Mouse (Mus musculus) liver, adult 2 months (tissue): ENCODE results near the gene Ddx23. TPM values are rescaled to one million over a fixed set of nuclear protein-coding genes. Genes with fewer than 3 reads are reported as not detected.

Experiments used
- DNase-seq: peaks from one replicate; pipeline ENCODE4 v3.0.0-alpha.2; 2011; ENCODE audit warnings: low read depth, low spot score; ENCODE audit errors: extremely low read depth
- H3K27ac ChIP-seq: fragments of 200-500 bp; replicated peaks from 2 replicates; pipeline ENCODE4 v1.5.1; 2012; ENCODE audit warnings: low read depth, mild to moderate bottlenecking, control low read depth, inconsistent platforms, low read length; ENCODE audit not compliant: insufficient read depth
- H3K27me3 ChIP-seq: fragments of 200-500 bp; 2 replicates; pipeline ENCODE4 v1.6.1; 2012; ENCODE audit warnings: mild to moderate bottlenecking, moderate library complexity, low read length, inconsistent platforms; ENCODE audit not compliant: control insufficient read depth, insufficient read depth
- H3K36me3 ChIP-seq: fragments of 200-500 bp; 2 replicates; pipeline ENCODE4 v1.6.1; 2012; ENCODE audit warnings: low read length, inconsistent platforms; ENCODE audit not compliant: control insufficient read depth, insufficient read depth
- H3K4me1 ChIP-seq: fragments of 200-500 bp; 2 replicates; pipeline ENCODE4 v1.6.1; 2011; ENCODE audit warnings: low read length; ENCODE audit not compliant: control insufficient read depth, insufficient read depth
- H3K4me3 ChIP-seq: fragments of 200-500 bp; 2 replicates; pipeline ENCODE4 v1.5.1; 2011; ENCODE audit warnings: low read depth, mild to moderate bottlenecking, control low read depth, low read length, moderate library complexity; ENCODE audit not compliant: insufficient read depth
- H3K79me2 ChIP-seq: fragments of 200-500 bp; 2 replicates; pipeline ENCODE4 v1.6.1; 2012; ENCODE audit warnings: inconsistent platforms, mild to moderate bottlenecking, low read length, moderate library complexity; ENCODE audit not compliant: control insufficient read depth, insufficient read depth
- H3K9ac ChIP-seq: fragments of 200-500 bp; 2 replicates; pipeline ENCODE4 v1.6.1; 2012; ENCODE audit warnings: low read depth, mild to moderate bottlenecking, control low read depth, inconsistent platforms, low read length
- CTCF ChIP-seq: fragments of 200-500 bp; IDR thresholded peaks from 2 replicates; pipeline ENCODE4 v1.5.1; 2011; ENCODE audit warnings: low read depth, low read length, control low read depth
- POLR2A ChIP-seq: fragments of 200-500 bp; IDR thresholded peaks from 2 replicates; pipeline ENCODE4 v1.6.1; 2011; ENCODE audit warnings: low read length, control low read depth; ENCODE audit not compliant: insufficient read depth; ENCODE audit errors: extremely low read depth
- WGBS: fragments of 180-500 bp; shearing (Covaris S2); methylation state at CpG from one replicate; pipeline ENCODE4 v1.1.7; 2018; 5-methylcytosine and 5-hydroxymethylcytosine counted together
- polyA plus RNA-seq: library from polyadenylated mRNA; depleted of rRNA; stranded (reverse); fragments of >200 nt; gene quantifications from 2 replicates; pipeline ENCODE4 v1.2.3, GENCODE M21; 2012
- total RNA-seq: library from RNA; depleted of rRNA; stranded (reverse); fragments of >200 nt; gene quantifications from 2 replicates; pipeline ENCODE4 v1.2.3, GENCODE M21; 2014

Ddx23 gene
- total and polyA plus RNA-seq, 2 experiments: 18.8 to 27.6 TPM

- 50% methylated on average over 8 of the region's 8 CpGs for WGBS
- no peak overlapping the region for H3K9ac ChIP-seq
- 0 out of 2 replicates have a peak, but pooled peaks cover 2% of the 10 kb centered on the region for H3K27me3 ChIP-seq
- H3K4me3 ChIP-seq: no peak overlapping the region
- TF ChIP-seq CTCF (no peak), POLR2A (no peak)
- H3K79me2 ChIP-seq: no peaks in the 10 kb centered on the region
- H3K36me3 ChIP-seq: no peaks in the 10 kb centered on the region
- no peak for DNase-seq
- peaks cover 17% of the 10 kb centered on the region for H3K4me1 ChIP-seq
- H3K27ac ChIP-seq: peak overlapping the region; percentile 12; the same call in 1 of the 2 replicates
Observed at GRCm38 (mm10) chr15:98696216-98696615, 33.5 kb upstream of the Ddx23 start.

DNA sequence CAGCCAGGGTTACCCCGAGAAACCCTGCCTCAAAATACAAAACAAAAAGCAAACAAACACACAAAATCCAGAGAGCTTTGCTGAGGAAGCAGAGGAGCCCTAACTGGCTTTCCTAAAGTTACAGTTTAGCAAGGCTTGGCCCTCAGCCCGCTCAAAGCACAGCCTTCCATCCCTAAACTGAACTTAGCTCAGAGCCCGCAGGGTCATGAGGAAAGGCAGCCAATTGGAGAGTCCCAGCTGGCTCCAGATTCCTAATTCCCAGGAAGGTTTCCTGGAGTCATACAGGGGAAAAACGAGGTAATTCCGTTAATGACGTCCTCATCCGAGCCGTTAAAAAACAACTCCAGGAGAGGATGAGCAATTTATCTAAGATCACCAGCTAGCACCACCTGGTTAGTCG is 33.0 kb upstream of the Ddx23 start:
- H3K27ac ChIP-seq: peak overlapping the region; percentile 12; the same call in 1 of the 2 replicates
- peak; percentile 99 for DNase-seq
- H3K36me3 ChIP-seq: no peaks in the 10 kb centered on the region
- no peaks in the 10 kb centered on the region for H3K79me2 ChIP-seq
- 0 out of 2 replicates have a peak, but pooled peaks cover 2% of the 10 kb centered on the region for H3K27me3 ChIP-seq
- TF ChIP-seq POLR2A (no peak), CTCF (no peak)
- 7% methylated on average over 9 of the region's 9 CpGs for WGBS
- H3K4me1 ChIP-seq: peaks cover 17% of the 10 kb centered on the region
- no peak overlapping the region for H3K9ac ChIP-seq
- H3K4me3 ChIP-seq: no peak overlapping the region

DNA sequence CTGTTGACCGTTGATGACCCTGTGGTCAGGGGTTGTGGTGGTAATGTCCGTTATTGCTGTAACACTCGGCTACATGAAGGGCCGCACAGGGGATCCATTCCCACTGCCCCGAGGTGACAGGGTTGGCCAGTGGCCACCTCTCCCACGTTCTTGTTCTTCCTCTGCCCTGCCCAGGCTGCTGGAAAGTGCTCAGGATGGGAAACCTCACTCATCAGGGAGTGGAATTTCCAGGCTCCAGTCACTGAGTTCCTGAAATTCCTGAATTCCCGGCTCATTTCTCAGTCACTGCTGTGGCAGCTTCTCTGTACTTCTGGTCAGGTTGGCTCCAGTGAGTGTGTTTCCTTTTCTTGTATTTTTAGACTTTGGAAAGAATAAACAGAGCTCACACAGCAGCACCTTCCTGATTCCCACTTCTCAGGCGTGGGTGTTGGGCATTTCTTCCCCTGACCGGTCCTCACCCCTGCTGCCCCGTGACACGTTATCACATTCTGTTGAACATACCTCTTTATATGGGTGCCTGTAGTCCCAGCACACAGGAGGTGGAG is 29.5 kb upstream of the Ddx23 start:
- peak; percentile 69 for DNase-seq
- H3K27ac ChIP-seq: peak overlapping the region; percentile 49

GRCm38 (mm10) chr15:98691486-98692147 is 28.9 kb upstream of the Ddx23 start:
- Histone ChIP-seq H3K4me1 (peaks cover 14% of the 10 kb centered on the region), H3K27ac (no peak overlapping the region), H3K4me3 (no peak overlapping the region), H3K36me3 (no peaks in the 10 kb centered on the region), H3K27me3 (no peaks in the 10 kb centered on the region), H3K79me2 (no peaks in the 10 kb centered on the region), H3K9ac (no peak overlapping the region)
- no peak for DNase-seq
- WGBS: 91% methylated on average over 7 of the region's 7 CpGs
- TF ChIP-seq POLR2A: no peak

More for the DNA sequence above, 29.5 kb upstream of the Ddx23 start:
- TF ChIP-seq CTCF (no peak), POLR2A (no peak)
- Histone ChIP-seq H3K36me3 (no peaks in the 10 kb centered on the region), H3K4me3 (no peak overlapping the region), H3K27me3 (no peaks in the 10 kb centered on the region), H3K9ac (no peak overlapping the region), H3K4me1 (peaks cover 14% of the 10 kb centered on the region), H3K79me2 (no peaks in the 10 kb centered on the region)
- WGBS: 6% methylated on average over 11 of the region's 11 CpGs

DNA sequence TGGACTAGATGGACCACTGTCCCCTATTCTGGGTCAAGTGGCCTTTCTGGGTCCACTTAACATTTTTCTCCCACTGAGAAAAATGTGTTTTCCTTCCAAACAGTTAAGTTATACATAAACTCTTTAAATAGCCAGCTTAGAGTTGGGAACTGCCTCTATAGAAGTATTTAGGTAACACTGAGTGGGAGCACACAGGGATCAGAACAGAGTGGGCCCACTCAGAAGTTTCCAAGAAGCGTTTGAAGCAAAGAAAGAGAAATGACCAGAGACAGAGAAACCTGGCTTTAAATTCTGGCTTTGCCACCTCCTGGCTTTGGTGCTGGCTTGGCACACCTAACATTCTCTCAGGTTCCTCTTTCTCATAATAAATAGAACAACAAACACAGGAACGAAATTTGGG is 27.0 kb upstream of the Ddx23 start:
- no peak overlapping the region for H3K4me3 ChIP-seq
- H3K79me2 ChIP-seq: no peaks in the 10 kb centered on the region
- H3K9ac ChIP-seq: no peak overlapping the region
- WGBS: 88% methylated on average over 2 of the region's 2 CpGs
- no peak for TF ChIP-seq CTCF
- H3K27ac ChIP-seq: no peak overlapping the region
- H3K4me1 ChIP-seq: peaks cover 8% of the 10 kb centered on the region
- no peaks in the 10 kb centered on the region for H3K36me3 ChIP-seq
- H3K27me3 ChIP-seq: no peaks in the 10 kb centered on the region
- DNase-seq: no peak

- Histone ChIP-seq H3K27me3 (no peaks in the 10 kb centered on the region), H3K79me2 (no peaks in the 10 kb centered on the region), H3K4me1 (no peaks in the 10 kb centered on the region), H3K9ac (no peak overlapping the region), H3K27ac (no peak overlapping the region), H3K4me3 (no peak overlapping the region), H3K36me3 (no peaks in the 10 kb centered on the region)
- peak; percentile 46 for DNase-seq
- 66% methylated on average over 3 of the region's 3 CpGs for WGBS
- no peak for TF ChIP-seq POLR2A
- TF ChIP-seq CTCF: peak; percentile 45
Observed at GRCm38 (mm10) chr15:98685926-98686325, 23.2 kb upstream of the Ddx23 start.
